Mouse (Mus musculus): Measurements from ENCODE around the gene Ptprt. TPM values are rescaled to one million over a fixed set of nuclear protein-coding genes. Genes with fewer than 3 reads are reported as not detected.

Ptprt gene
- polyA plus RNA-seq, 1 experiment: 1.1 TPM

- H3K27ac ChIP-seq (ENCODE audit: control insufficient read depth, insufficient read depth, low read length): no peak overlapping the region
- no peaks in the 10 kb centered on the region for H3K4me1 ChIP-seq (replicated peaks; ENCODE audit: control insufficient read depth, insufficient read depth, low read length)
- WGBS: 80% methylated on average over 2 of the region's 2 CpGs
- H3K27me3 ChIP-seq (ENCODE audit: control insufficient read depth, insufficient read depth, low read length): no peaks in the 10 kb centered on the region
- no peak for DNase-seq
- TF ChIP-seq CTCF (IDR thresholded peaks at IDR 0.05; ENCODE audit: borderline replicate concordance, control insufficient read depth, extremely low read depth, insufficient read depth, low read length, poor library complexity) (no peak), POLR2A (IDR thresholded peaks at IDR 0.05; ENCODE audit: control insufficient read depth, extremely low read depth, insufficient read depth, low read length, poor library complexity) (no peak)
- no peak overlapping the region for H3K4me3 ChIP-seq (ENCODE audit: control insufficient read depth, insufficient read depth, low read length)
- H3K36me3 ChIP-seq (ENCODE audit: control insufficient read depth, insufficient read depth, low read length): no peaks in the 10 kb centered on the region
Measured at GRCm38 (mm10) chr2:162614256-162614655, 46.7 kb downstream of the Ptprt start.

GRCm38 (mm10) chr2:162613480-162613879 lies 47.5 kb downstream of the Ptprt start:
- no peak for DNase-seq
- 74% methylated on average over 4 of the region's 4 CpGs for WGBS

GRCm38 (mm10) chr2:162602721-162603120 lies 58.2 kb downstream of the Ptprt start:
- Histone ChIP-seq H3K36me3 (ENCODE audit: control insufficient read depth, insufficient read depth, low read length) (no peaks in the 10 kb centered on the region), H3K27me3 (ENCODE audit: control insufficient read depth, insufficient read depth, low read length) (no peaks in the 10 kb centered on the region), H3K27ac (ENCODE audit: control insufficient read depth, insufficient read depth, low read length) (no peak overlapping the region), H3K4me3 (ENCODE audit: control insufficient read depth, insufficient read depth, low read length) (no peak overlapping the region), H3K4me1 (replicated peaks; ENCODE audit: control insufficient read depth, insufficient read depth, low read length) (no peaks in the 10 kb centered on the region)
- DNase-seq: no peak
- 95% methylated on average over 5 of the region's 5 CpGs for WGBS
- no peak for TF ChIP-seq CTCF (IDR thresholded peaks at IDR 0.05; ENCODE audit: borderline replicate concordance, control insufficient read depth, extremely low read depth, insufficient read depth, low read length, poor library complexity)
- TF ChIP-seq POLR2A (IDR thresholded peaks at IDR 0.05; ENCODE audit: control insufficient read depth, extremely low read depth, insufficient read depth, low read length, poor library complexity): no peak

More at GRCm38 (mm10) chr2:162613480-162613879, 47.5 kb downstream of the Ptprt start:
- Histone ChIP-seq H3K27me3 (ENCODE audit: control insufficient read depth, insufficient read depth, low read length) (no peaks in the 10 kb centered on the region), H3K36me3 (ENCODE audit: control insufficient read depth, insufficient read depth, low read length) (no peaks in the 10 kb centered on the region), H3K4me1 (replicated peaks; ENCODE audit: control insufficient read depth, insufficient read depth, low read length) (no peaks in the 10 kb centered on the region), H3K4me3 (ENCODE audit: control insufficient read depth, insufficient read depth, low read length) (no peak overlapping the region), H3K27ac (ENCODE audit: control insufficient read depth, insufficient read depth, low read length) (no peak overlapping the region)
- TF ChIP-seq POLR2A (IDR thresholded peaks at IDR 0.05; ENCODE audit: control insufficient read depth, extremely low read depth, insufficient read depth, low read length, poor library complexity) (no peak), CTCF (IDR thresholded peaks at IDR 0.05; ENCODE audit: borderline replicate concordance, control insufficient read depth, extremely low read depth, insufficient read depth, low read length, poor library complexity) (no peak)

GRCm38 (mm10) chr2:162591388-162591787 lies 69.6 kb downstream of the Ptprt start:
- DNase-seq: no peak
- Histone ChIP-seq H3K36me3 (ENCODE audit: control insufficient read depth, insufficient read depth, low read length) (no peaks in the 10 kb centered on the region), H3K27me3 (ENCODE audit: control insufficient read depth, insufficient read depth, low read length) (no peaks in the 10 kb centered on the region), H3K4me3 (ENCODE audit: control insufficient read depth, insufficient read depth, low read length) (no peak overlapping the region), H3K4me1 (replicated peaks; ENCODE audit: control insufficient read depth, insufficient read depth, low read length) (no peaks in the 10 kb centered on the region), H3K27ac (ENCODE audit: control insufficient read depth, insufficient read depth, low read length) (no peak overlapping the region)
- no peak for TF ChIP-seq CTCF (IDR thresholded peaks at IDR 0.05; ENCODE audit: borderline replicate concordance, control insufficient read depth, extremely low read depth, insufficient read depth, low read length, poor library complexity)
- TF ChIP-seq POLR2A (IDR thresholded peaks at IDR 0.05; ENCODE audit: control insufficient read depth, extremely low read depth, insufficient read depth, low read length, poor library complexity): no peak
- 89% methylated on average over 3 of the region's 3 CpGs for WGBS

GRCm38 (mm10) chr2:162581651-162582050 lies 79.3 kb downstream of the Ptprt start:
- Histone ChIP-seq H3K27me3 (ENCODE audit: control insufficient read depth, insufficient read depth, low read length) (no peaks in the 10 kb centered on the region), H3K27ac (ENCODE audit: control insufficient read depth, insufficient read depth, low read length) (no peak overlapping the region), H3K36me3 (ENCODE audit: control insufficient read depth, insufficient read depth, low read length) (no peaks in the 10 kb centered on the region), H3K4me1 (replicated peaks; ENCODE audit: control insufficient read depth, insufficient read depth, low read length) (no peaks in the 10 kb centered on the region), H3K4me3 (ENCODE audit: control insufficient read depth, insufficient read depth, low read length) (no peak overlapping the region)
- DNase-seq: no peak
- TF ChIP-seq POLR2A (IDR thresholded peaks at IDR 0.05; ENCODE audit: control insufficient read depth, extremely low read depth, insufficient read depth, low read length, poor library complexity) (no peak), CTCF (IDR thresholded peaks at IDR 0.05; ENCODE audit: borderline replicate concordance, control insufficient read depth, extremely low read depth, insufficient read depth, low read length, poor library complexity) (no peak)
- WGBS: 78% methylated on average over 4 of the region's 4 CpGs

- Histone ChIP-seq H3K27me3 (ENCODE audit: control insufficient read depth, insufficient read depth, low read length) (no peaks in the 10 kb centered on the region), H3K27ac (ENCODE audit: control insufficient read depth, insufficient read depth, low read length) (no peak overlapping the region), H3K36me3 (ENCODE audit: control insufficient read depth, insufficient read depth, low read length) (no peaks in the 10 kb centered on the region), H3K4me1 (replicated peaks; ENCODE audit: control insufficient read depth, insufficient read depth, low read length) (no peaks in the 10 kb centered on the region), H3K4me3 (ENCODE audit: control insufficient read depth, insufficient read depth, low read length) (no peak overlapping the region)
- WGBS: 97% methylated on average over 7 of the region's 7 CpGs
- no peak for DNase-seq
- TF ChIP-seq POLR2A (IDR thresholded peaks at IDR 0.05; ENCODE audit: control insufficient read depth, extremely low read depth, insufficient read depth, low read length, poor library complexity): no peak
- no peak for TF ChIP-seq CTCF (IDR thresholded peaks at IDR 0.05; ENCODE audit: borderline replicate concordance, control insufficient read depth, extremely low read depth, insufficient read depth, low read length, poor library complexity)
Measured at GRCm38 (mm10) chr2:162577819-162578218, 83.1 kb downstream of the Ptprt start.

GRCm38 (mm10) chr2:162572851-162573250 lies 88.1 kb downstream of the Ptprt start:
- Histone ChIP-seq H3K27me3 (ENCODE audit: control insufficient read depth, insufficient read depth, low read length) (no peaks in the 10 kb centered on the region), H3K4me3 (ENCODE audit: control insufficient read depth, insufficient read depth, low read length) (no peak overlapping the region)

More at GRCm38 (mm10) chr2:162572851-162573250, 88.1 kb downstream of the Ptprt start:
- Histone ChIP-seq H3K27ac (ENCODE audit: control insufficient read depth, insufficient read depth, low read length) (no peak overlapping the region), H3K36me3 (ENCODE audit: control insufficient read depth, insufficient read depth, low read length) (no peaks in the 10 kb centered on the region), H3K4me1 (replicated peaks; ENCODE audit: control insufficient read depth, insufficient read depth, low read length) (no peaks in the 10 kb centered on the region)
- WGBS: 84% methylated on average over 2 of the region's 2 CpGs
- no peak for TF ChIP-seq POLR2A (IDR thresholded peaks at IDR 0.05; ENCODE audit: control insufficient read depth, extremely low read depth, insufficient read depth, low read length, poor library complexity)
- no peak for TF ChIP-seq CTCF (IDR thresholded peaks at IDR 0.05; ENCODE audit: borderline replicate concordance, control insufficient read depth, extremely low read depth, insufficient read depth, low read length, poor library complexity)
- no peak for DNase-seq
